Mouse (Mus musculus) hindbrain, embryonic 11.5 days (tissue): ENCODE data around the gene Tex16. TPM values are rescaled to one million over a fixed set of nuclear protein-coding genes. Genes with fewer than 3 reads are reported as not detected.

Source experiments
- ATAC-seq: fragments of 200-750 bp; cut with Nextera tagmentation; 2 replicates; pipeline ENCODE4 v1.8.0; 2017; ENCODE audit warnings: mild to moderate bottlenecking, moderate TSS enrichment, moderate library complexity; ENCODE audit not compliant: low FRiP score
- DNase-seq: peaks from one replicate; pipeline ENCODE4 v3.0.0-alpha.2; 2015; ENCODE audit warnings: low spot score
- H3K27ac ChIP-seq: fragments of 300-500 bp; sonication (generic); 2 replicates; pipeline ENCODE4 v1.5.1; 2014; ENCODE audit warnings: mild to moderate bottlenecking, low read depth, low read length
- H3K27me3 ChIP-seq: fragments of 300-500 bp; sonication (generic); 2 replicates; pipeline ENCODE4 v1.6.1; 2014; ENCODE audit warnings: mild to moderate bottlenecking, low read length, moderate library complexity, mixed read lengths; ENCODE audit not compliant: control insufficient read depth, insufficient read depth
- H3K36me3 ChIP-seq: fragments of 300-500 bp; sonication (generic); 2 replicates; pipeline ENCODE4 v1.6.1; 2014; ENCODE audit warnings: mild to moderate bottlenecking, low read length, moderate library complexity, mixed read lengths; ENCODE audit not compliant: control insufficient read depth, insufficient read depth
- H3K4me1 ChIP-seq: fragments of 300-500 bp; sonication (generic); replicated peaks from 2 replicates; pipeline ENCODE4 v1.6.1; 2014; ENCODE audit warnings: low read length, mixed read lengths; ENCODE audit not compliant: control insufficient read depth, insufficient read depth
- H3K4me2 ChIP-seq: fragments of 300-500 bp; sonication (generic); replicated peaks from 2 replicates; pipeline ENCODE4 v1.6.1; 2014; ENCODE audit warnings: mild to moderate bottlenecking, low read depth, low read length
- H3K4me3 ChIP-seq: fragments of 300-500 bp; sonication (generic); 2 replicates; pipeline ENCODE4 v1.5.1; 2014; ENCODE audit warnings: low read depth, low read length
- H3K9ac ChIP-seq: fragments of 300-500 bp; sonication (generic); 2 replicates; pipeline ENCODE4 v1.6.1; 2014; ENCODE audit warnings: low read depth, low read length
- H3K9me3 ChIP-seq: fragments of 300-500 bp; sonication (generic); 2 replicates; pipeline ENCODE4 v1.6.1; 2016; ENCODE audit warnings: low read length; ENCODE audit not compliant: control insufficient read depth
- WGBS: fragments of 180-500 bp; shearing (Covaris S2); extraction: QIAGEN DNeasy Blood & Tissue Kit; methylation state at CpG from one replicate; pipeline ENCODE4 v1.1.7; 2014; 5-methylcytosine and 5-hydroxymethylcytosine counted together
- polyA plus RNA-seq: library from polyadenylated mRNA; unstranded; fragments of >200 nt; fragmentation: Nextera tagmentation; extraction: Ambion mirVana; gene quantifications from 2 replicates; pipeline ENCODE4 v1.2.1, GENCODE M21; 2014

Tex16 gene
- polyA plus RNA-seq = 0.33 and 0.52 TPM in 2 replicates

GRCm38 (mm10) chrX:112010707-112011106 is at the start of gene Tex16:
TSS of gene Tex16 (plus strand) at chrX:112011007.
- Histone ChIP-seq H3K4me1 (no peaks in the 10 kb centered on the region), H3K27me3 (no peaks in the 10 kb centered on the region), H3K4me3 (no peak within 1 kb of the TSS), H3K4me2 (no peak within 1 kb of the TSS), H3K27ac (no peak within 1 kb of the TSS), H3K36me3 (no peaks in the 10 kb centered on the region), H3K9ac (no peak within 1 kb of the TSS), H3K9me3 (no peaks in the 10 kb centered on the region)
- DNase-seq (no peak), ATAC-seq (no peak)

GRCm38 (mm10) chrX:111999661-112000060 is 11.1 kb upstream of the Tex16 start:
- ATAC-seq (no peak), DNase-seq (no peak)
- H3K9ac ChIP-seq = no peak overlapping the region
- no peak overlapping the region for H3K4me3 ChIP-seq
- no peak overlapping the region for H3K4me2 ChIP-seq
- WGBS = 52% methylated on average over 1 of the region's 1 CpGs
- H3K27me3 ChIP-seq = no peaks in the 10 kb centered on the region
- H3K36me3 ChIP-seq = no peaks in the 10 kb centered on the region
- H3K9me3 ChIP-seq = no peaks in the 10 kb centered on the region
- H3K4me1 ChIP-seq = no peaks in the 10 kb centered on the region
- no peak overlapping the region for H3K27ac ChIP-seq

Other genes with a start within 250 kb of the Tex16 start
- gene Gm45194, start 119.6 kb upstream of the Tex16 start, polyA plus RNA-seq = 1.3 and 1.8 TPM in 2 replicates
- 0.13 and 0.29 TPM in 2 replicates for gene 4933403O08Rik, start 228.0 kb downstream of the Tex16 start, polyA plus RNA-seq